Mouse (Mus musculus) bone marrow macrophage, adult 2 months (primary cell): ENCODE measurements at regions not wholly inside any gene's neighbourhood (a gene's known extent, or its start where the extent isn't known, plus 50 kb on each side); places are given as distances from the start of the nearest gene placed in this dataset.
"Not testable (repeated sequence)": the region's sequence is repeated elsewhere in the genome, so short reads cannot be mapped to it uniquely, and the experiment has no call there.

Source experiments
- CTCF ChIP-seq: IDR thresholded peaks from 2 replicates; pipeline ENCODE4 v1.5.1; 2012; ENCODE audit warnings: low read depth, mild to moderate bottlenecking, low read length, moderate library complexity
- POLR2A ChIP-seq: IDR thresholded peaks from 2 replicates; pipeline ENCODE4 v1.6.1; 2012; ENCODE audit warnings: mild to moderate bottlenecking, low read depth, low read length, borderline replicate concordance

- TF ChIP-seq POLR2A, CTCF: not testable (repeated sequence)
Observed at GRCm38 (mm10) chr14:53704351-53704750, 549.6 kb downstream of the Dad1 start.
